Mouse (Mus musculus) gastrocnemius, postnatal 14 days (tissue): ENCODE results near the gene Cypt14. TPM values are rescaled to one million over a fixed set of nuclear protein-coding genes. Genes with fewer than 3 reads are reported as not detected.
"Not testable (repeated sequence)": the region's sequence is repeated elsewhere in the genome, so short reads cannot be mapped to it uniquely, and the experiment has no call there.

Source experiments
- DNase-seq: peaks from one replicate; pipeline ENCODE4 v3.0.0; 2021; ENCODE audit warnings: mixed read lengths
- intact Hi-C: fragments of 180-260 bp; cut with DNase I; formaldehyde crosslinking; loops from one replicate; pipeline ENCODE4 v1.15.1; 2025; ENCODE audit warnings: low total_unique reads
- long read RNA-seq, 2 experiments: library from polyadenylated mRNA; stranded (forward); transcript quantifications; one replicate each; pipeline ENCODE4 v2.0.0; 2021
- total RNA-seq, 2 experiments: library from RNA; stranded (reverse); gene quantifications; 2 replicates each; pipeline ENCODE4 v1.2.3; 2021

The Cypt14 gene
- total RNA-seq, result not detected
- long read RNA-seq, experiment 1, result 0 reads
- long read RNA-seq, experiment 2, result 0 reads

- DNase-seq, intact Hi-C loops: not testable (repeated sequence)
Observed at GRCm38 (mm10) chrX:39863504-39863903, at the start of gene Cypt14. Gene Cypt14, minus strand, starts transcription at chrX:39863604.
